Mouse (Mus musculus): ENCODE data around the gene Kcnq4. TPM values are rescaled to one million over a fixed set of nuclear protein-coding genes. Genes with fewer than 3 reads are reported as not detected.

Kcnq4 gene
- polyA plus RNA-seq (2012; ENCODE audit: low replicate concordance): 0.07 and 0.23 TPM in 2 replicates

DNA sequence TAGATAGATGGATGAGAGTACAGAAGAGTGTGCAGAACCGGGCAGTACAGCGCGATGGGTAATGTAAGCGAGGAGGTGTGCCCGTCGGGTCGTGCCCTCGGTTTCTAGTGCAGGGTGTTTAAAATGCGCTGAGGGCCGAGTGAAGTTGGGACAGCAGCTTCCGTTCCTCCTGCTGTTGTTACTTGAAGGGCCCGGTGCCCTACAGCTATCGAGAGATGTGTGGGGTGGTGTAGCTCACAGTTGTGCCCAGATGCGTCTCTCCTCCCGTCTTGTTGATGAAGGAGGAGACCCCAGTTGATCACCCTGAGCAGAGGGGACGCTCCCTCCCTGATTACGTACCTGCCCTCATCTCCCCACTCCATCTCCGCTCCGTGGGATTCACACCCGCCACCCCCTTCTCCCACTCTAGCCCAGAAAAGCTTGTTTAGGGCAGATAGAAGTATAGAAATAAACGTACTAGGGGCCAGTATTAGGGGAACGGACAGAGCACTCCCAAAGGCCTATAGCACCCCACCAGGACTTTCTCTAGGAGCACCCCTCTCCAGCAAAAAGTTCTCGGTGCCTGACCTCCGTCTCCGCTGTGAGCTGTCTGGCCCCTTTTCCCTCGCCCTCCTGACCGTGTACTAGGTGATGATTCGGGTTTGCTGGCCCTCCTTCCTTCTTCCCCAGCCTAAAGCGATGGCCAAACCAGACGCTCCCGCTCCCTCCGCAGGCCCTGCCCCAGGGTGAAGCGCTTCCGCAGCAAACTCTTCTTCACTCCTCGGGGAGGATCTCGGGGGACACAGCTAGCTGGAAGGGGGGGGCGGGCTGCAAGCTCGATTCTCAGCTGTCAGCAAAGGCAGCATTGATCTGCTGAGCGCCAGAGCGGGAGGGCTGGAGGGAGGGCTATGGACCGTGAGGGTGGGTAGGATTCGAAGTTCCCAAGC is at the start of gene Kcnq4:
Gene Kcnq4, minus strand, starts transcription at position 672 of the 926 bp plus-strand sequence.

GRCm38 (mm10) chr4:120666358-120667024 is 81.9 kb downstream of the Kcnq4 start, which contains the start of gene Cited4:
Gene Cited4 (plus strand): TSS chr4:120666572.

Other genes starting within 250 kb of the Kcnq4 start
- 0.08 and 0.12 TPM in 2 replicates for gene Slfnl1, start 216.4 kb downstream of the Kcnq4 start, polyA plus RNA-seq (2012; ENCODE audit: low replicate concordance)
- gene Ctps, start 178.3 kb downstream of the Kcnq4 start, polyA plus RNA-seq (2012; ENCODE audit: low replicate concordance): 1.2 and 3.2 TPM in 2 replicates
- not detected in 2 replicates for gene Gm8439, start 159.9 kb downstream of the Kcnq4 start, polyA plus RNA-seq (2012; ENCODE audit: low replicate concordance)
- gene Cited4, start 82.0 kb downstream of the Kcnq4 start, polyA plus RNA-seq (2012; ENCODE audit: low replicate concordance): 22.2 and 34.5 TPM in 2 replicates
- gene Nfyc, start 83.0 kb upstream of the Kcnq4 start, polyA plus RNA-seq (2012; ENCODE audit: low replicate concordance): 60.3 and 111 TPM in 2 replicates
- 16.2 and 18.0 TPM in 2 replicates for gene Rims3, start 106.2 kb upstream of the Kcnq4 start, polyA plus RNA-seq (2012; ENCODE audit: low replicate concordance)
- 8.3 TPM in 2 replicates for gene Exo5, start 176.4 kb upstream of the Kcnq4 start, polyA plus RNA-seq (2012; ENCODE audit: low replicate concordance)
- 4.7 and 14.5 TPM in 2 replicates for gene Zfp69, start 203.1 kb upstream of the Kcnq4 start, polyA plus RNA-seq (2012; ENCODE audit: low replicate concordance)

Data from hematopoietic multipotent progenitor cell, adult 10-12 weeks (in vitro differentiated cells).